9 mouse cellular contexts compared by ENCODE assay signal in the genomic region with DNA sequence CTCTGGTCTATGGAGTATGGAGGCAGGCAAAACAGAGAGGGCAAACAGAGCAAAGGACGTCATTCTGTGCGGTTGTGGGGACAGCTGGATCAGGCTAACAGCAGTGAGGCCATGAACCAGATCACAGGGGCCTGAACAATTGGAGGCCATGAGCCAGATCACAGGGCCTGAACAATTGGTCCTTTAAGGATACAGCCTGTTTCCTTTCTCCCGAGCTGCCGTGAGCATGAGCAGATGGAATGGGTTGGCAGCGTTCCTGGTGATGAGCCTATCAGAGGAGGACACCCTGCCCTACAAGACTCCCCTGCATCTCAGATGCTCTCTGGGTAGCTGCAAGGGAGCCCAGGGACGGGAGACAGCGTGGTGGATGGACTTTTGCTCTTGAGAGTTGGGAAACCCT. TPM values are rescaled to one million over a fixed set of nuclear protein-coding genes. Genes with fewer than 3 reads are reported as not detected.
DNase-seq lines count a peak whose midpoint lies in the region; ATAC-seq and TF ChIP-seq lines count a peak whose summit lies in the region.
"Had no signal": no experiment of that assay in that cellular context is flagged by ENCODE, and none has a peak within 500 bp of the region (broad histone marks: within the 10 kb centered on the region; RNA-seq: fewer than 3 reads in every experiment).

No protein-coding gene starts in this region.

- no peak overlapping the region for H3ac ChIP-seq in myocyte (ENCODE audit: control insufficient read depth, insufficient read length)

- intact Hi-C loops in heart, postnatal 36 days (cut with DNase I) = no loop called here

- H3K4me3 ChIP-seq in spleen, adult 2 months (ENCODE audit: extremely low read depth, insufficient read depth, insufficient read length) = peak overlapping the region; percentile 56
- H3K4me3 ChIP-seq in myocyte = peak overlapping the region; percentile 10
- H3K4me3 ChIP-seq in forebrain, embryonic 11.5 days (ENCODE audit: low read depth, low read length) = no peak overlapping the region

- H3K9me3 ChIP-seq in forebrain, embryonic 11.5 days (ENCODE audit: control insufficient read depth, low read length) = no peaks in the 10 kb centered on the region

- no peak for TF ChIP-seq POLR2A in spleen, adult 2 months (IDR thresholded peaks at IDR 0.05; ENCODE audit: low read depth, low read length)
- no peak for TF ChIP-seq POLR2A in myocyte (IDR thresholded peaks at IDR 0.05; ENCODE audit: insufficient read length, low read depth)

- peaks cover 14% of the 10 kb centered on the region; the same call in 1 of the 2 replicates for H3K4me1 ChIP-seq in spleen, adult 2 months (ENCODE audit: control insufficient read depth, insufficient read depth, insufficient read length)
- no peaks in the 10 kb centered on the region for H3K4me1 ChIP-seq in forebrain, embryonic 11.5 days (replicated peaks; ENCODE audit: control insufficient read depth, insufficient read depth, low read length)

- H3K79me2 ChIP-seq in myocyte (ENCODE audit: control insufficient read depth, insufficient read depth) = no peaks in the 10 kb centered on the region

- H3K27ac ChIP-seq in spleen, adult 2 months (ENCODE audit: insufficient read depth, low read length) = peak overlapping the region; percentile 70
- H3K27ac ChIP-seq in forebrain, embryonic 11.5 days (ENCODE audit: low read depth, low read length) = no peak overlapping the region

- no peak overlapping the region for H3K9ac ChIP-seq in forebrain, embryonic 11.5 days (ENCODE audit: low read length)

- peak overlapping the region; percentile 96 for H3K4me2 ChIP-seq in myocyte (ENCODE audit: low read depth)
- no peak overlapping the region for H3K4me2 ChIP-seq in forebrain, embryonic 11.5 days (ENCODE audit: low read depth, low read length, severe bottlenecking)

- peak; percentile 83 for ATAC-seq in frontal cortex, adult (ENCODE audit: low TSS enrichment)
- ATAC-seq in forebrain, embryonic 11.5 days (replicated peaks; ENCODE audit: low FRiP score) = no peak

- WGBS in spleen, adult 2 months = 64% methylated on average over 7 of the region's 7 CpGs
- 84% methylated on average over 7 of the region's 7 CpGs for WGBS in forebrain, embryonic 11.5 days

- no peak for DNase-seq in spleen, adult 2 months (ENCODE audit: low read depth in 1 of 2, low spot score in 2 of 2)
- no peak for DNase-seq in spleen, postnatal 14 days (ENCODE audit: low spot score in 2 of 2)
- DNase-seq in heart, postnatal 36 days = peak; percentile 53 to 59
- DNase-seq in left cerebral cortex, adult 18-20 months (ENCODE audit: low spot score in 2 of 2) = peak; percentile 72 to 81
- DNase-seq in forebrain, embryonic 11.5 days (ENCODE audit: low spot score) = no peak
- DNase-seq in spleen, postnatal 10 days (ENCODE audit: low spot score in 2 of 2) = no peak

- peaks cover 14% of the 10 kb centered on the region for H3K36me3 ChIP-seq in spleen, adult 2 months (ENCODE audit: control insufficient read depth, insufficient read depth, low read length)
- no peaks in the 10 kb centered on the region for H3K36me3 ChIP-seq in myocyte (ENCODE audit: control insufficient read depth, insufficient read depth)
- no peaks in the 10 kb centered on the region for H3K36me3 ChIP-seq in forebrain, embryonic 11.5 days (ENCODE audit: control insufficient read depth, insufficient read depth, low read length)

- TF ChIP-seq CTCF in spleen, adult 2 months (IDR thresholded peaks at IDR 0.05; ENCODE audit: extremely low read depth, insufficient read depth, insufficient read length, insufficient replicate concordance) = no peak

- no peaks in the 10 kb centered on the region for H3K27me3 ChIP-seq in spleen, adult 2 months (ENCODE audit: control insufficient read depth, insufficient read depth, low read length)
- H3K27me3 ChIP-seq in myocyte (ENCODE audit: control insufficient read depth, insufficient read depth, insufficient read length) = no peaks in the 10 kb centered on the region
- no peaks in the 10 kb centered on the region for H3K27me3 ChIP-seq in forebrain, embryonic 11.5 days (ENCODE audit: control insufficient read depth, insufficient read depth, low read length)
- H3K27me3 ChIP-seq: Patski had no signal

TF ChIP-seq in myocyte, 11 proteins besides CTCF, POLR2A, EP300 and RAD21:
- TF ChIP-seq TCF3 (IDR thresholded peaks at IDR 0.05; ENCODE audit: insufficient read length, low read depth) (no peak), CEBPB (IDR thresholded peaks at IDR 0.05; ENCODE audit: insufficient read depth, poor library complexity, severe bottlenecking) (no peak), MYOD1 (IDR thresholded peaks at IDR 0.05; ENCODE audit: control insufficient read depth in 1 of 3, insufficient read length in 2 of 3, low read depth in 2 of 3) (peak in 1 of 3 experiments; percentile 31), MAX (IDR thresholded peaks at IDR 0.05; ENCODE audit: low read depth) (no peak)
TF ChIP-seq in myocyte: peak in this region for 1.

RNA-seq across cellular contexts. Expression of a gene that starts 0.8 kb away (rescaled TPM):
- 20.7 and 22.3 TPM in 2 replicates for polyA plus RNA-seq in spleen, adult 2 months (2012; rRNA removed)
- 10 to 100 TPM; 11.2 to 18.1 TPM for total RNA-seq in heart, postnatal 36 days (2021)
- total RNA-seq in left cerebral cortex, adult 18-20 months (2021) = 1 to 10 TPM; 7.5 to 7.6 TPM
- polyA plus RNA-seq in myocyte (2012; fragmentation: generic; extraction: Trizol) = 5.9 TPM
- 1.4 and 2.4 TPM in 2 replicates for polyA plus RNA-seq in forebrain, embryonic 11.5 days (2014; fragmentation: Nextera tagmentation; extraction: Ambion mirVana)

RNA-seq across cellular contexts. Expression of a gene that starts 12.0 kb away (rescaled TPM):
- polyA plus RNA-seq in spleen, adult 2 months (2012; rRNA removed) = 0.08 and 0.27 TPM in 2 replicates
- not detected for total RNA-seq in heart, postnatal 36 days (2021)
- total RNA-seq in left cerebral cortex, adult 18-20 months (2021) = not detected
- 0.02 TPM for polyA plus RNA-seq in myocyte (2012; fragmentation: generic; extraction: Trizol)
- polyA plus RNA-seq in forebrain, embryonic 11.5 days (2014; fragmentation: Nextera tagmentation; extraction: Ambion mirVana) = not detected in 2 replicates
- polyA plus RNA-seq: Patski had no signal

RNA-seq across cellular contexts. Expression of a gene that starts 35.2 kb away (rescaled TPM):
- polyA plus RNA-seq in spleen, adult 2 months (2012; rRNA removed) = not detected in 2 replicates
- total RNA-seq in heart, postnatal 36 days (2021) = not detected
- total RNA-seq in left cerebral cortex, adult 18-20 months (2021) = 10 to 100 TPM; 13.0 to 17.9 TPM
- 0.72 TPM for polyA plus RNA-seq in myocyte (2012; fragmentation: generic; extraction: Trizol)
- not detected in 2 replicates for polyA plus RNA-seq in forebrain, embryonic 11.5 days (2014; fragmentation: Nextera tagmentation; extraction: Ambion mirVana)

Comparison
In these comparisons a context has a peak if more than half of its experiments do, and no peak if none do; other contexts are left out.
1. DNase-seq: peak in heart, postnatal 36 days (2 of 2) and left cerebral cortex, adult 18-20 months (2 of 2); none in spleen, adult 2 months (0 of 2), spleen, postnatal 14 days (0 of 2), forebrain, embryonic 11.5 days (single experiment) and spleen, postnatal 10 days (0 of 2).